In the genomic region with DNA sequence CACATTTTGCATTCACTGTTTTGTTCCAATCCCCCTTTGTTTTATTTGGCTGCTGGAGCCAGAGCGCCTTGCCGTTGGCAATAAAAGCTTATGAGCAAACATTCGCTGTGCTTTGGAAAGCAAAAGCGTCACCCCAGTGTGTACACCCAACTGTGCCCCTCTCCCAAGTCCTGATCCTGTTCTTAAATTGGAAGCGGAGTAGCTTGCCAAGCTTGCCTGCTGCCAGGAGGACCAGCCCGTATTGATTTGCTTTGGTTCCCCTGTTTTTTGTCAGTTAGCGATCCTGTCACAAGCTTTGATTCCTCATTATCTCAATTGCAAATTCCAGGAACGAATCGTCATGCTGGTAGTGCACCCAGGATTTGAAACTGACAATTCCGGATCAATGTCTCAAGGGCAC, we compare ENCODE assay signal across 10 mouse cellular contexts.
A peak's percentile ranks its signal among the peaks of the same experiment; 100 is the strongest.
DNase-seq lines count a peak whose midpoint lies in the region; ATAC-seq and TF ChIP-seq lines count a peak whose summit lies in the region.
"Had no signal": no experiment of that assay in that cellular context is flagged by ENCODE, and none has a peak within 500 bp of the region (broad histone marks: within the 10 kb centered on the region; RNA-seq: fewer than 3 reads in every experiment).

No protein-coding gene starts in this region.

- H3K9ac ChIP-seq in hindbrain, embryonic 16.5 days (ENCODE audit: low read depth, low read length), result peak overlapping the region; percentile 31; the same call in 1 of the 2 replicates
- no peak overlapping the region for H3K9ac ChIP-seq in midbrain, embryonic 12.5 days (replicated peaks)
- H3K9ac ChIP-seq in lung, postnatal 0 days (replicated peaks; ENCODE audit: low read depth), result no peak overlapping the region

- no peaks in the 10 kb centered on the region for H3K36me3 ChIP-seq in hindbrain, embryonic 16.5 days (ENCODE audit: control insufficient read depth, insufficient read depth, low read length)
- H3K36me3 ChIP-seq in midbrain, embryonic 12.5 days, result no peaks in the 10 kb centered on the region
- no peaks in the 10 kb centered on the region for H3K36me3 ChIP-seq in lung, postnatal 0 days (ENCODE audit: insufficient read depth, low read length)

- no peaks in the 10 kb centered on the region for H3K4me1 ChIP-seq in cerebellum, adult 2 months (ENCODE audit: control insufficient read depth, insufficient read depth, low read length)
- H3K4me1 ChIP-seq in hindbrain, embryonic 16.5 days (ENCODE audit: control insufficient read depth, insufficient read depth, low read depth, low read length), result peaks cover 2% of the 10 kb centered on the region; the same call in 1 of the 2 replicates
- H3K4me1 ChIP-seq in midbrain, embryonic 12.5 days, result peaks cover 3% of the 10 kb centered on the region; the same call in 1 of the 2 replicates
- no peaks in the 10 kb centered on the region for H3K4me1 ChIP-seq in lung, postnatal 0 days (ENCODE audit: insufficient read depth, low read depth, low read length)
- H3K4me1 ChIP-seq: megakaryocyte, embryonic 14.5 days had no signal

- no peaks in the 10 kb centered on the region for H3K9me3 ChIP-seq in hindbrain, embryonic 16.5 days (ENCODE audit: control insufficient read depth, low read length)
- no peaks in the 10 kb centered on the region for H3K9me3 ChIP-seq in midbrain, embryonic 12.5 days
- H3K9me3 ChIP-seq in lung, postnatal 0 days (ENCODE audit: low read length), result no peaks in the 10 kb centered on the region

- no peak overlapping the region for H3K27ac ChIP-seq in cerebellum, adult 2 months (ENCODE audit: insufficient read depth, low read length)
- no peak overlapping the region for H3K27ac ChIP-seq in hindbrain, embryonic 16.5 days (ENCODE audit: low read depth, low read length)
- H3K27ac ChIP-seq in midbrain, embryonic 12.5 days (replicated peaks), result peak overlapping the region; percentile 60
- no peak overlapping the region for H3K27ac ChIP-seq in lung, postnatal 0 days (ENCODE audit: low read length)

- peak; percentile 25 to 51 for DNase-seq in cerebellum, adult 2 months
- DNase-seq in cerebellum, adult 9-11 months, result peak; percentile 3
- no peak for DNase-seq in urinary bladder, postnatal 10 days (ENCODE audit: low spot score)
- no peak for DNase-seq in lung, postnatal 0 days (ENCODE audit: low spot score)
- no peak for DNase-seq in ovary, postnatal 14 days (ENCODE audit: low spot score)
- DNase-seq: thymus, adult 2 months had no signal

- no peak for ATAC-seq in cerebellum, adult (ENCODE audit: insufficient number of reproducible peaks, low FRiP score, low TSS enrichment)
- peak; percentile 72 for ATAC-seq in hindbrain, embryonic 16.5 days
- ATAC-seq in midbrain, embryonic 12.5 days (ENCODE audit: low FRiP score, low read depth), result peak; percentile 66
- no peak for ATAC-seq in lung, postnatal 0 days

- TF ChIP-seq EP300 in lung, postnatal 0 days (IDR thresholded peaks at IDR 0.05), result no peak

- TF ChIP-seq POLR2A in cerebellum, adult 2 months (IDR thresholded peaks at IDR 0.05; ENCODE audit: borderline replicate concordance, insufficient read depth, low read length), result no peak

- WGBS in cerebellum, adult 2 months, result 6% methylated on average over 10 of the region's 10 CpGs
- whole genome bisulfite sequencing in hindbrain, embryonic 16.5 days, result 35% methylated on average over 10 of the region's 10 CpGs
- WGBS in midbrain, embryonic 12.5 days, result 42% methylated on average over 10 of the region's 10 CpGs
- 72% methylated on average over 10 of the region's 10 CpGs for WGBS in lung, postnatal 0 days

- H3K27me3 ChIP-seq in cerebellum, adult 2 months (ENCODE audit: control insufficient read depth, insufficient read depth, low read length), result no peaks in the 10 kb centered on the region
- no peaks in the 10 kb centered on the region for H3K27me3 ChIP-seq in hindbrain, embryonic 16.5 days (replicated peaks; ENCODE audit: control insufficient read depth, insufficient read depth, low read length)
- no peaks in the 10 kb centered on the region for H3K27me3 ChIP-seq in midbrain, embryonic 12.5 days
- no peaks in the 10 kb centered on the region for H3K27me3 ChIP-seq in lung, postnatal 0 days (replicated peaks; ENCODE audit: insufficient read depth, low read length)
- H3K27me3 ChIP-seq: megakaryocyte, embryonic 14.5 days had no signal

- H3K4me2 ChIP-seq in hindbrain, embryonic 16.5 days (ENCODE audit: low read length), result peak overlapping the region; percentile 51
- H3K4me2 ChIP-seq in midbrain, embryonic 12.5 days (replicated peaks), result peak overlapping the region; percentile 36
- H3K4me2 ChIP-seq in lung, postnatal 0 days (replicated peaks; ENCODE audit: low read depth, low read length), result no peak overlapping the region

- no peak for TF ChIP-seq CTCF in cerebellum, adult 2 months (IDR thresholded peaks at IDR 0.05; ENCODE audit: borderline replicate concordance, insufficient read depth, low read depth, low read length)
- no peak for TF ChIP-seq CTCF in lung, postnatal 0 days (IDR thresholded peaks at IDR 0.05)

- peak overlapping the region; percentile 43 for H3K4me3 ChIP-seq in cerebellum, adult 2 months (replicated peaks; ENCODE audit: insufficient read depth, low read depth, low read length)
- H3K4me3 ChIP-seq in hindbrain, embryonic 16.5 days (ENCODE audit: low read length), result peak overlapping the region; percentile 25; the same call in 1 of the 2 replicates
- H3K4me3 ChIP-seq in midbrain, embryonic 12.5 days, result peak overlapping the region; percentile 19
- no peak overlapping the region for H3K4me3 ChIP-seq in lung, postnatal 0 days (ENCODE audit: low read depth, low read length)
- H3K4me3 ChIP-seq: megakaryocyte, embryonic 14.5 days had no signal

Comparison
In these comparisons a context has a peak if more than half of its experiments do, and no peak if none do; other contexts are left out.
1. DNase-seq: peak in cerebellum, adult 2 months (2 of 2) and cerebellum, adult 9-11 months (single experiment); none in urinary bladder, postnatal 10 days (single experiment), lung, postnatal 0 days (single experiment) and ovary, postnatal 14 days (single experiment).
2. ATAC-seq: peak in hindbrain, embryonic 16.5 days (single experiment) and midbrain, embryonic 12.5 days (single experiment); none in cerebellum, adult (single experiment) and lung, postnatal 0 days (single experiment).